Mouse (Mus musculus) T-cell, adult 2 months (primary cell): ENCODE results near the gene Map3k7cl.

Experiments used
- DNase-seq: peaks from one replicate; pipeline ENCODE4 v3.0.0; 2022; ENCODE audit warnings: low spot score

Gene Map3k7cl

GRCm38 (mm10) chr16:87642234-87642633, 89.1 kb downstream of the Map3k7cl start:
- DNase-seq: peak; percentile 12

- DNase-seq: no peak
These were observed 91.1 kb downstream of the Map3k7cl start for GRCm38 (mm10) chr16:87644111-87644770.
